Mouse (Mus musculus) adipocyte (in vitro differentiated cells): Measurements from ENCODE around the gene Lgr6.
A peak's percentile ranks its signal among the peaks of the same experiment; 100 is the strongest.
"Not testable (repeated sequence)": the region's sequence is repeated elsewhere in the genome, so short reads cannot be mapped to it uniquely, and the experiment has no call there.

Experiments
- DNase-seq: peaks from one replicate; pipeline ENCODE4 v3.0.0-alpha.2; 2016; ENCODE audit warnings: low spot score

Gene Lgr6

GRCm38 (mm10) chr1:135128011-135128441 is 22.9 kb upstream of the Lgr6 start:
- no peak for DNase-seq

- no peak for DNase-seq
Observed at GRCm38 (mm10) chr1:135126443-135127027, 21.5 kb upstream of the Lgr6 start.

- DNase-seq = peak; percentile 40
Observed at GRCm38 (mm10) chr1:135125990-135126389, 20.9 kb upstream of the Lgr6 start.

GRCm38 (mm10) chr1:135124573-135125363 is 19.7 kb upstream of the Lgr6 start:
- no peak for DNase-seq

GRCm38 (mm10) chr1:135112661-135113060 is 7.6 kb upstream of the Lgr6 start:
- peak; percentile 50 for DNase-seq

- not testable (repeated sequence) for DNase-seq
Observed at GRCm38 (mm10) chr1:135111271-135111670, 6.2 kb upstream of the Lgr6 start.

GRCm38 (mm10) chr1:135110075-135110474 is 5.0 kb upstream of the Lgr6 start:
- peak; percentile 78 for DNase-seq

- DNase-seq = no peak
Observed at GRCm38 (mm10) chr1:135108611-135109010, 3.5 kb upstream of the Lgr6 start.

GRCm38 (mm10) chr1:135105951-135106350 is 875 bp upstream of the Lgr6 start:
- DNase-seq = peak; percentile 72

- no peak for DNase-seq
Observed at GRCm38 (mm10) chr1:135100400-135100799, 4.7 kb downstream of the Lgr6 start.

- no peak for DNase-seq
Observed at GRCm38 (mm10) chr1:135098441-135098840, 6.6 kb downstream of the Lgr6 start.

- DNase-seq = no peak
Observed at GRCm38 (mm10) chr1:135097441-135097840, 7.6 kb downstream of the Lgr6 start.

GRCm38 (mm10) chr1:135096312-135096711 is 8.8 kb downstream of the Lgr6 start:
- DNase-seq = no peak

GRCm38 (mm10) chr1:135095189-135095588 is 9.9 kb downstream of the Lgr6 start:
- no peak for DNase-seq

- DNase-seq = no peak
Observed at GRCm38 (mm10) chr1:135094723-135095122, 10.4 kb downstream of the Lgr6 start.

- no peak for DNase-seq
Observed at GRCm38 (mm10) chr1:135090914-135091313, 14.2 kb downstream of the Lgr6 start.

- no peak for DNase-seq
Observed at GRCm38 (mm10) chr1:135089626-135090025, 15.4 kb downstream of the Lgr6 start.

- no peak for DNase-seq
Observed at GRCm38 (mm10) chr1:135087414-135087813, 17.7 kb downstream of the Lgr6 start.

- DNase-seq = no peak
Observed at GRCm38 (mm10) chr1:135086015-135086414, 19.1 kb downstream of the Lgr6 start.

GRCm38 (mm10) chr1:135085296-135085871 is 19.7 kb downstream of the Lgr6 start:
- DNase-seq = no peak

GRCm38 (mm10) chr1:135083465-135083864 is 21.6 kb downstream of the Lgr6 start:
- DNase-seq = peak; percentile 42

GRCm38 (mm10) chr1:135082267-135082666 is 22.8 kb downstream of the Lgr6 start:
- no peak for DNase-seq

GRCm38 (mm10) chr1:135079021-135079420 is 26.1 kb downstream of the Lgr6 start:
- no peak for DNase-seq
